Mouse (Mus musculus) kidney, postnatal 36 days (tissue): Measurements from ENCODE around the gene Espl1.

ENCODE experiments used
- DNase-seq, 2 experiments: peaks; one replicate each; pipeline ENCODE4 v3.0.0; 2021 to 2022; ENCODE audit warnings: mixed read lengths in 2 of 2

Gene Espl1

DNA sequence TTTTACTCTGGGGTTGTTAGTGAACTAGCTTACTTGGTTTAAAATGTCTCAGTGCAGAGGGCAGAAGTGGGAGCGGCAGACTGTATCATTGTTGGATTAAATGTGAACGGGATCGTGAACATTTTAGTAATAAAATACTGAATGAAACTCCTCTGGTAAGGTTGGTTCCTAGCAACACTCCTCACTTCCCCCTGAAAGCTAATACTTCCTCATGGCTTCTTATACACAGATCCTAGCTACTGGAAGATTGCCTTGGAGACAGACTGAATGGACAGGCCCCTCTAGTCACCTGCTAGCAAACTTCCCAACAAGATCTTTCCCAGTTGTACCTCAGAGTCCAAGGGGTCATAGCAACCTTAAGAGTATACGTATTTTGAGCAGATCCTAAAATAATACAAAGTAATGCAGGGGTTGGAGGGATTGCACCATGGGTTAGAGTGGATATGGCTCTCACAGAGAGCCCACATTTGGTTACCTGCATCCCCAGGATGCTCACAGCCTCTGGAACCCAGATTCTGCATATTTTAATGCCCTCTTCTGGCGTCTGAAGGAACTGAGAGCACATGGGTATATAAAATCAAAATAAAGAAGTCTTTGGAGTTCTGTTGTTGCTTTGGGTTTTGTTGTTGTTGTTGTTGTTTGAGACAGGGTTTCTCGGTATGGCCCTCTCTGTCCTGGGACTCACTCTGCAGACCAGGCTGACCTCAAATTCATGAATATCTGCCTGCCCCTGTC, 21.9 kb upstream of the Espl1 start:
- no peak for DNase-seq

DNA sequence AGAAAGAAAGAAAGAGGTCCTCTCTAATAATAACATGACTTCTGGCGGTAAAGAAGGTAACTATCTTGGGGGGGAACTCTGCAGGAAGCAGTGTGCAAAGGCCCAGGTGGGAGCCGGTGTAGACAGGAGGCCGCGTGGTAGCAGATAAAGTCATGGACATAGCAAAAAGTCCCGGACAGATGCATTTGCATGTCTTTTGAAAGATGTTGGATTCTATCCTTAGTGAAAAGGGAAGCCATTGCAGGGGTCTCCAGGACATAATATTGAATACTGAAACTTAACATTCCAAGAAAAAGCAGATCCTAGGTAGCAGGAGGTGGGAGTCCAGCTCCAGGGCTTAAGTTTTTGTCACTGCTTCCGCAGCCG, 17.4 kb upstream of the Espl1 start:
- DNase-seq = no peak

DNA sequence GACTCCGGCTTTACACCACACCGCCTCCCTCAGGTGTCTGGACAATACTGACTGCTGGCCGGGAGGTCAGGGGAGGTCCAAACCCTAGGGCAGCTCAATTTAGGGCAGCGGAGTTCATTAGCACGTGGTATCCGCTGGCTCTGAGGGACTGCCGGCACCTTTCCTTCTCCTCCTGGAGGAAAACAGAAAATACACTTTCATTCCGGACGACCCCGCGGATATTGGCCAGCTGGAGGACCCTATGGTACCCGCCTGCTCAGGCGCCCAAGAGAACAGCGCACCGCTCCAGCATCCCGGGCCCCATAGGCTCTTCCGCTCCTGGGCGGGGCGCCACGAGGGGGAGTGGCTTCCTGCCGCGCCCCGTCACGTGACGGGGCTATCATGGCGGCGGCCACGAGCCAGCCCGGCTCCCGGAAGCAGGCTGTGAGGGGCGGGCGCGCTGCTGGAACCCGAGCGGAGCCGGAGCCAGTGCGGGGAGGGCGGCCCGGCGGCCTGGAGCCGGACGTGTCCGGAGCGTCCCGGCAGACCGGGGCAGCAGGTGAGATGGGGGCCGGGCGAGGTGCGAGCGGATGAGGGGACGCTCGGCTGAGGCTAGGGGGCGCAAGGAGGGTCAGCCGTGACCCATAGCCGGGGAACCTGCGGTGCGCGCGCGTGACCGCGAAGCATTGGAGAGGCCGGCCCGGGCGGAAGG, 16.8 kb upstream of the Espl1 start, which contains the start of gene Mfsd5:
Gene Mfsd5 (plus strand): TSS at position 363 of the 691 bp plus-strand sequence.
- peak; percentile 87 to 95 for DNase-seq

DNA sequence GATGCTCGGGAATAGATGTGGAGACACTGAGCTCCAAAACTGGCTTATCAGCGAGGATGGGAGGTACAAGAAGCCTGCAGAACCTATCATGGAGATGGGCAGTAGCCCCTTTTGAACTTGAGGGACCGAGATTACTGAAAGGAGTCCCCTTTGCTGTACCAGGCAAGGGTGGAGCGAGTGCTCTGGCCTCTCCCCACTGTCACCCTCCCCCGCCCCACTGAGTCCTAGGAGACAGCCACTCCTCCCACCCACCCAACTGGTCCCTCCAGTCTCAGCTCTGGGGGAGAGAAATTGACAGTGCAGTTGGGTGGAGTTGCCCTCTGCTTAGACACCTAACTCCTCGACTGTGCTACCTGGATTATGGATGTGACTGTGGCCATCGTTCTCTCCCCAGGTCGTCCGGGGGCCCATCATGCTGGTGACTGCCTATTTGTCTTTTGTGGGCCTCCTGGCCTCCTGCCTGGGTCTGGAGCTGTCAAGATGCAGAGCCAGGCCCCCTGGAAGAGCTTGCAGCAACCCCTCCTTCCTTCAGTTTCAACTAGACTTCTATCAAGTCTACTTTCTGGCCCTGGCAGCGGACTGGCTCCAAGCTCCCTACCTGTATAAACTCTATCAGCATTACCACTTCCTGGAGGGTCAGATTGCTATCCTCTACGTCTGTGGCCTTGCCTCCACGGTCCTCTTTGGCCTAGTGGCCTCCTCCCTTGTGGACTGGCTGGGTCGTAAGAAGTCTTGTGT, 16.1 kb upstream of the Espl1 start:
- DNase-seq = no peak

DNA sequence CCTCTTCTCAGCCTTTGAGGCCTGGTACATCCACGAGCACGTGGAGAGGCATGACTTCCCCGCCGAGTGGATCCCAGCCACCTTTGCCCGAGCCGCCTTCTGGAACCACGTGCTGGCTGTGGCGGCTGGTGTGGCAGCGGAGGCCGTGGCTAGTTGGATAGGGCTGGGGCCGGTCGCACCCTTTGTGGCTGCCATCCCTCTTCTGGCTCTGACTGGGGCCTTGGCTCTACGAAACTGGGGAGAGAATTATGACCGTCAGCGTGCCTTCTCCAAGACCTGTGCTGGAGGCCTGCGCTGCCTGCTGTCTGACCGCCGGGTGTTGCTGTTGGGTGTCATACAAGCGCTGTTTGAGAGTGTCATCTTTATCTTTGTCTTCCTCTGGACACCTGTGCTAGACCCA, 15.4 kb upstream of the Espl1 start:
- DNase-seq = no peak

DNA sequence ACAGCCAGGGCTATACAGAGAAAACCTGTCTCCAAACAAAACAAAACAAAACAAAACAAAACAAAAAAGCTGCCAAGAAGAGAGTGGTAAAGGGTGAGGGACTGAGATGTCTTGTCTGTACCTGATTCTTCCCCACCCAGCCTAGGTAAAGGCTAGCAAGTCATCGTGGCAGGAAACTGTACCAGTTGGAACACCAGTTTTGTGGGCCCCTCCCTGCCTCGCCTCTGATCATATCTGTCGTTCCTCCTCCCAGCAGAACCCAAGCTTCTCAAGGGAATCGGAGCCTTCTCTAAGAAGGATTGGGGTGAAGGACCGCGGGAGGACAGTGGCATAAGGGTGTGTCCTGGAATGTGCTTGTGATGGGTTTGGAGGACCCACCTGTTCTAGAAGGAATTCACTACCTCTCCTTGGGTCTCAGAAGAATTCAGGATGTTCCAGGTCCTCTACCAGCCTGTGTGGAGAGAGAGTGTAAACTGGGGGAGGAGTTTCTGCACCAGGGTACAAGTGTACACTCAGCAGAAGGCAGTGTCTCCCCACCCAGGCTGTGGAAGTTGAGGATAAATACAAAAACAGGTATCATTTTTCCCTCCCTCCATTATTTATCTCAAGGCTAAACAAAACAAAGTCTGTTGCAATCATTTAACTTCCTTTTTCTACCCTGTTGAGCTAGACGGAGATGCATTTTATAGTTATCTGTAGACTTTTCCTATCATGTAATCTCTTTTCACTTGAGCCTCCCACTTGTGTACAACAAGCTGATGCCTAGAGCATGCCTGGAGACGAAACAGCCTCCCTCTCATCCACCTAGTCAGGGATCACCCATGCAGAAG, 13.4 kb upstream of the Espl1 start:
- no peak for DNase-seq

DNA sequence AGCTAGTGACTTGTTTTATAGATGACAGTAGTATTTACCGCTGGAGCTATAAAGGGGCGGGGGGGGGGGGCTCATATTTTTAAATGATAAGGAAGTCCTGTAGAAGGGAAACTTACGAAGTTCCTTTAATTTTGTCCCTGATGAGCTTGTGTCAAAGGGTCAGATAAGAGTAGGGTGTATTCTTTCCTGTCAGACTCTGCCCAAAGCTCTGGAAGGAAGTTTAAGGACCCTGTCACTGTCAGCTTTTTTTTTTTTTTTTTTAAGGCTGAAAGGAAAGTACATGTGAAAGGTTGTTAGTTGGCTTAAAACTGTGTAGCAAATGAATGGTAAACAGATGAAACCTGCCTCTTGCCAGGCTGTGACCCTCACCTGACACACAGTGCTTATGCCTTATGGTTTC, 12.4 kb upstream of the Espl1 start:
- peak in 1 of 2 experiments; percentile 35 for DNase-seq

DNA sequence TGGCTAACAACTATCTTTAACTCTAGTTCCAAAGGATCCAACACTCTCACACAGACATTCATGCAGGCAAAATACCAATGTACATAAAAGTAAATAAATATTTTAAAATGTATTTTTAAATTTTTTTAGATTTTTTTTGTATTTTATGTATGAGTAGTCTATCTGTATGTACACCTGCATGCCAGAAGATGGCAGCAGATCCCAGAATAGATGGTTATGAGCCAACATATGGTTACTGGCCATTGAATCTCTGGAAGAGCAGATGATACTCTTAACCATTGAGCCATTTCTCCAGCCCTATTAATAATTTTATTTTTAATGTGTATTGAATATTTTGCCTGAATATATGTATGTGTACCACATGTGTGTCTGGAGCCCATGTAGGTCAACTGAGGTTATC, 8.7 kb upstream of the Espl1 start:
- peak; percentile 29 to 68 for DNase-seq

DNA sequence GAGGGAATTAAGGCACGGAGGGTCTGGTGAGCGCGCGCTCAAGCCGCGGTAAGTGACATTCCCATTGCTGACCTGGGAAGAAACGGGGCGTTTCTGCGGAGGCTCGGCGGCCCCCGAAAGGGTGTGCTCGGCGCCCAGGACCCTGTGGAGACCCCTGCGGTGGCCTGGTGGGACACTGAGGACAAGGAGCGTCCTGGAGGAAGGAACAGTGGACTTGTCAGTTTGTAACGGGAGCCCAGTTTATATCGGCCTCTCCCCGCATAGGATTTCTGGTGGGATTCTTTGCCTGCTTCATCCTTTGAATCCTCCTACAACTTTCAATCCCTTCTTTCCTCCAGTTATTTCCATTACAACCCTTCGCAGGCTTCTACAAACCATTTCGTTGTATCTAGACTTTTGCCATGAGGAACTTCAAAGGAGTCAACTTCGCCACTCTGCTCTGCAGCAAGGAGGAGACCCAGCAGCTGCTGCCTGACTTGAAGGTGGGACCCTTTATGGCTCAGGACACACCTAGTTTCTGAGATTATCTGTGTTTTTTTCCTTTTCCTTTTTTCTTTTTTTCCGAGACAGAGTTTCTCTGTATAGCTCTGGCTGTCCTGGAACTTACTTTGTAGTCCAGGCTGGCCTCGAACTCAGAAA, 421 bp downstream of the Espl1 start:
- no peak for DNase-seq

DNA sequence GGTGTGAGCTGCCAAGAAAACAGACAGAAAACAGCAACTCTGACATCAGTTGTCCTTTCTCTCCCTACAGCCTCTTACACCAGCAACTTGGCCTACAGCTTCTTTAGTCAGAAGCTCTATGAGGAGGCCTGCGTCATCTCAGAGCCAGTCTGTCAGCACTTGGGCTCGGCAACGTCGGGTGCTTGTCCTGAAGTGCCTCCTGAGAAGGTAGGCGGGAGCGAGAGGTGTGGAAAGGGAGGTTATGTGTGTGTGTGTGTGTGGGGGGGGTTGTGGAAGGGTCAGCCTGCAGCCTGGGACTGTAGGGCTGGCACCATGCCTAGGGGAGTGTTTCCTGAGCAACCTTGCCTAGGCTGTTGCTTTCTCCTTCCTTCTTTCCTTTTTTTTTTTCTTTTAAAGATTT, 6.5 kb downstream of the Espl1 start:
- no peak for DNase-seq

DNA sequence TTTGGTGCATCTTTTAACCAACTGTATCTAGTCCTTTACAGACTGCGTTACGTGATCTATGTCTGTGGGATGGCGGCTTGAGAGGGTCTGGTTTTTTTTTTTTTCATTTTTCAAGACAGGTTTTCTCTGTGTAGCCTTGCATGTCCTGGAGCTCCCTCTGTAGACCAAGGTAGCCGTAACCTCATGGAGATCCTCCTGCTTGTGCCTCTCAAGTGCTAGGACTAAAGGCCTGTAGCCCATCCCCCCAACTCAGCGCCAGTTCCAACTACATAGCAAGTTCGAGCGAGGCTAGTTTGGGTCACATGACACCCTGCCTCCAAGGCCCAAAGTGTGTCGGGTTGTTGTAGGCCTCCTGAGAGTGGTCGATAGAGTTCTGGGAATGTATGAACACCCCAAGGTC, 12.7 kb downstream of the Espl1 start:
- no peak for DNase-seq

DNA sequence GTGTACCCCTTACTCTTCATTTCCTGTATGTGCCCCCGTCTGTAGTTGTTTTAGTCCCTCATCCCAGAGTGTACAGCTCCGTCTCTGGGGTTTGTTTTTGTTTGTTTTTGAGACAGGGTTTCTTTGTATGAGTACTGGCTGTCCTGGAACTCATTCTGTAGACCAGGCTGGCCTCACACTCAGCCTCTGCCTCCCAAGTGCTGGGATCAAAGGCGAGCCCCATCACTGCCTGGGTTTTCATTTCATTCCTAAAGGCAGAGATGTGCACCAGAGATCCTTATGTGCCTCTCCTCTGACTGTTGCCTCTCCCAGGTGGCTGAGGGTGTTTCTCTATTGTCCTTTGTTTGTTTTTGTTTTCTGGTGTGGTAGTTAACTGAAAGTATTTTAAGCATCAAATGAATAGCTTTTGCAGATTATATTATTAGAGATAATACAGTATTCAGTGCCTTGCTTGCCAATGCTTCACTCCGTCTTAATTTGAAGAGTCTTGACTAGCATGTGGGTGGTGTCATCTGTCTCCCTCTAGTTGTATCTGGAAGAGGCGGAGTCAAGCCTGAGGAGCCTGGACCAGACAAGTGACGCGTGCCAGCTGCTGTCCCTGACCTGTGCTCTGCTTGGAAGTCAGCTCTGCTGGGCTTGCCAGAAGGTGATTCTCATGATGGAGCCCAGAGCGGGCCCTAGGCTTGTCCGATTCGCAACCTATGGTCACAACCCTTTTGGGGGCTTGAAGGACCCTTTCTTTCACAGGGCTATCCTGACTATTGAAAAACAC, 14.2 kb downstream of the Espl1 start:
- peak; percentile 58 to 73 for DNase-seq

DNA sequence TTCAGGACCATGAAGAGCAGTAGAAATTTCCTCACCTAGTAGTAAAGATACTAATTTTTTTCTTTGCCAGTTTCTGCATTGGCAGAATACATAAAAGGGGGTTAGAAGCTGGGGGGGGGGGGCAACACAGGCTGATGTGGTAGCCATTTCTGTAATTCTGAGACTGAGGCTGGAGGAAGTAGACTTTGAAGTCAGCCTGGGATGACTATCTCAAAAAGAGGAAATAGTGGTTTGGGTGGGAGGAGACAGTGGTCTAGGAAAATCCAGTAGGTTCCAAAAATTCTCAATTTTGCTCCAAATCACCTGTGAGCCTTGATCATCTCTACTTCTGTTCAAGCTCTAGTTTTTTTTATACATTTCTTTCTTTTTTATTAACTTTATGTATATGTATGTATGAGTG, 15.4 kb downstream of the Espl1 start:
- DNase-seq = no peak

DNA sequence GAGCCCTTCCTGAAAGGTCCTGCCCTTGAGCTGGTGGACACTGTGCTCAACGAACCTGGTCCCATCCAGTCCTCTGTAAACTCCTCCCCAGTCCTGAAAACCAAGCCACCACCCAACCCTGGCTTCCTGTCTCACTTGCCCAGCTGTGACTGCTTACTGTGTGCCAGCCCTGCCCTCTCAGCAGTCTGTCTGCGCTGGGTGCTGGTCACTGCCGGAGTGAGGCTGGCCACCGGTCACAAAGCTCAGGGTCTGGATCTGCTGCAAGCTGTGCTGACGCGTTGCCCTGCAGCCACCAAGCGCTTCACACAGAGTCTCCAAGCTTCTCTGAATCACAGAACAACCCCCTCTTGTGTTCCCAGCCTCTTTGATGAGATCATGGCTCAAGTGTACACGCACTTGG, 19.2 kb downstream of the Espl1 start:
- DNase-seq = no peak

DNA sequence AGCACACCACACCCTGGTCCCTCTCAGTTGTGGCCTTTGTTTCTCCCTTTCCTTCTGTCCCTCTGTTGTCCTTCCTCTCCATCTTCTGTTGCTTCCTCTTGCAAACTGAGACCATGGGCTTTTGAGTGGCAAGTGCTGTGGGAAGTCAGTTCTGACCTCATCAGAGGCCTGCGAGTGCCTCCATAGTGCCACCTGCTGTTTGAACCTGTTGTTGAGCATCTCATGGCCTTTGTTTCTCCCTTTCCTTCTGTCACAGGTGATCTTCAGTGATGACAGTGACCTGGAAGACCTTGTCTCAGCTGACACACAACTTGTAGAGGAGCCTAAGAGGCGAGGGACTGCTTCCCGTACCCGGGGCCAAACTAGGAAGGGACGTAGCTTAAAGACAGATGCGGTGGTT, 20.2 kb downstream of the Espl1 start:
- DNase-seq = peak; percentile 65 to 87

DNA sequence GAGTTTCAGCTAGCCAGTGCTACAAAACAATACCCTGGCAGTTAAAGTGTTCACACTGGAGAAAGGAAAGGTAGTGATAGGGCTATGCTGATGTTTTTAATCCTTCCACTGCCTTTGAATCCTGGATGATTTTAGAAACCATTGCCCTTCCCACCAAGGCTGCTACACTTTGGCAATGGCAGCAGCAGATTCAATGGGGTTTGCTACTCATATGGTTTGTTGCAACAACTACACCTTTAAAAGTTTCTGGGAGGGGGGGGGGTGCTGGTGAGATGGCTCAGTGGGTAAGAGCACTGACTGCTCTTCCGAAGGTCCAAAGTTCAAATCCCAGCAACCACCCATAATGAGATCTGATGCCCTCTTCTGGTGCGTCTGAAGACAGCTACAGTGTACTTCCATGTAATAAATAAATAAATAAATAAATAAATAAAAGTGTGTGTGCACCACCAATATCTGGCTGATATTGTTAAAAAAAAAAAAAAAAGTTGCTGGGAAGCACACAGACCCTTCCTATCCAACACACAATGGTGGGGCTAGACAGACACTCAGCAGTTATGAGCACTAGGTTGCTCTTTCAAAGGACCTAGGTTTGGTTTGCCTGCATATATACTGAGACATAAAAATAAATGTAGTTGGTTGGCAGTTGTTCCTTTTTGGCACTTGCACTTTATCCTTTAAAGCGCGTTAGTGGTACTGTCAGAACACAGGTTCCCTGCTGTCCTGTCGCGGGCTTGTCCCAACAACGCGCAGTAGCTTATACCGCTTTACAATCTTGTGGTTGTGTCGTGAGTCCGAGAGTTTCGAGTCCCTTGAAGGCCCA, 28.8 kb downstream of the Espl1 start:
- peak; percentile 31 to 44 for DNase-seq

DNA sequence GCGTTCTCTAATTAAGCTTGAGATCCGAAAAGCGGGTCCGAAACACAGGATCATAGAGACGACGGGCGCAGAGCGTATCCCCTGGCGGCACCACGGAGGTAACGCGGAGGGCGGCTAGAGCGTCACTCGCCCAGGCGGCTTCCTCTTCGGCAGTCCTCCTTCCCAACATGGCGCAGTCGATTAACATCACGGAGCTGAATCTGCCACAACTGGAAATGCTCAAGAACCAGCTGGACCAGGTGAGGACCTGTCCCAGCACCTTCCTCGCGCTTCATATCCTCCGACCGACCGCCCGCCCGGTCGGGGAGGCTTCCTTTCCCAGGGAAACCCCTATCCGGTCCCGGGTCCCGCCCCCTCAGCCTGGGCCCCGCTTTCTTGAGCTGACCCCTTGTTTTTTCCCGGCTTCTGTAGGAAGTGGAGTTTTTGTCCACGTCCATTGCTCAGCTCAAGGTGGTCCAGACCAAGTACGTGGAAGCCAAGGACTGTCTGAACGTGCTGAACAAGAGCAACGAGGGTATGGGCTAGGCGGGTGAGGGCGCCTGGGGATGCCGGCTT, 30.0 kb downstream of the Espl1 start, which contains the start of gene Pfdn5:
Gene Pfdn5 (plus strand): TSS at position 95 of the 555 bp plus-strand sequence.
- DNase-seq = peak; percentile 92 to 93

DNA sequence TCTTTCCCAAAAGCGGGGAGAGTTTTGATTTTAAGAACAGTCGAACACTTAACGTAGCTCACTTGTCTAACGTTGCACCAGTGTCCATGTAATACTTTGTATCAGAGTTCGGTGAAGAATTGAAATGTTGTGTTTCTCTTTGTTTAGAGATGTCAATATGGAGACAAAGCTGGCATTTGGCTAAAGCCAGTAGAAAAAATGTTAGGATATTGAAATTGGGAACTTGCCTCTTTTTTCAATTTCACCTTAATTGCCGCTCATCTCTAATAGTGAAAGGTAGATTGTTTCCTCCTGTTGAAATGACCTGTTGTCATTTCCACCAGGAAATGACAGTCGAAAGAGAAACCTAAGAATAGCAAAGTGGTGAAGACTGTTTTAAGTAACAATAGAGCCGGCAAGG, 30.8 kb downstream of the Espl1 start:
- DNase-seq = no peak

DNA sequence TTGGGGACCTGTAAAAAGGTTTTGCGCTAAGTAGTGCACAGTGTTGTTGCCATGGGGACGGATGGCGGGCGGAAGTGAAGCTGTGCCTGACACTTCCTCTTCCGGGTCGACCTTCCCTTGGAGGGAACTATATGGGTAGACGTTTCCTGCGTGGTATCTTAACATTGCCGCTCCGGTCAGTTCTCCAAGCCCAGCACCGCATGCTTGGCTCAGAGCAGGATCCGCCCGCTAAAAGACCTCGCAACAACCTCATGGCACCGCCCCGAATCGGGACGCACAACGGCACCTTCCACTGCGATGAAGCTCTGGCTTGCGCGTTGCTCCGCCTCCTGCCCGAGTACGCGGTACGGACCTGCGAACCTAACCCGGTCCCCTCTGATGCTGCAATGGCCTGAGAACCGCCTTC, 35.5 kb downstream of the Espl1 start, which contains the start of gene Myg1:
Gene Myg1 (plus strand): TSS at position 100 of the 406 bp plus-strand sequence.
- peak; percentile 87 to 90 for DNase-seq

DNA sequence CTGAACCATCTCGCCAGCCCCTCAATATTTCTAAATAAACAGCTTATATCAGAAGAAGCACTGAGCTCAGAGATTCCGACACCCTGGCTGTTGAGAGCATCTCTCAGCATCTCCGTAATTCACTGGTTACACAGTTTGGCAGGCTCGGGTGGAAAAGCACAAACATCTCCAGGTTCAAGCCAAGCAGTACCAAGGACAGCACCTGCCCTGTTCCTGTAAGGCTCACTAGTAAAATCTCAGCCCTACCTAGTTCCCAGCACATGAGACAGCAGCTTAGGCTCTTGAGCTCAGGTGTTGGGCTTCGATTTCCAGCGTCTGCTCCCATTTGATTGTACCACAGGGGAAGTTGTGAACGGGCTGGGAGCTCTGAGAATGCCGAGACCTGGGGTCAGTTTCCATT, 39.2 kb downstream of the Espl1 start:
- DNase-seq = no peak
